Mouse (Mus musculus) intestine, embryonic 15.5 days (tissue): ENCODE results near the gene Nckap5. TPM values are rescaled to one million over a fixed set of nuclear protein-coding genes. Genes with fewer than 3 reads are reported as not detected.

ENCODE experiments used
- ATAC-seq: fragments of 200-750 bp; cut with Nextera tagmentation; 2 replicates; pipeline ENCODE4 v1.8.0; 2017; ENCODE audit warnings: moderate TSS enrichment, moderate library complexity
- H3K27ac ChIP-seq: fragments of 300-500 bp; sonication (generic); 2 replicates; pipeline ENCODE4 v1.5.1; 2015; ENCODE audit warnings: mild to moderate bottlenecking, inconsistent platforms
- H3K27me3 ChIP-seq: fragments of 300-500 bp; sonication (generic); replicated peaks from 2 replicates; pipeline ENCODE4 v1.6.1; 2015; ENCODE audit warnings: inconsistent platforms
- H3K36me3 ChIP-seq: fragments of 300-500 bp; sonication (generic); 2 replicates; pipeline ENCODE4 v1.6.1; 2015; ENCODE audit warnings: inconsistent platforms
- H3K4me1 ChIP-seq: fragments of 300-500 bp; sonication (generic); replicated peaks from 2 replicates; pipeline ENCODE4 v1.6.1; 2015; ENCODE audit warnings: inconsistent platforms
- H3K4me2 ChIP-seq: fragments of 300-500 bp; sonication (generic); replicated peaks from 2 replicates; pipeline ENCODE4 v1.6.1; 2015; ENCODE audit warnings: mild to moderate bottlenecking, inconsistent platforms
- H3K4me3 ChIP-seq: fragments of 300-500 bp; sonication (generic); replicated peaks from 2 replicates; pipeline ENCODE4 v1.5.1; 2015; ENCODE audit warnings: inconsistent platforms
- H3K9ac ChIP-seq: fragments of 300-500 bp; sonication (generic); 2 replicates; pipeline ENCODE4 v1.6.1; 2015; ENCODE audit warnings: inconsistent platforms
- H3K9me3 ChIP-seq: fragments of 300-500 bp; sonication (generic); 2 replicates; pipeline ENCODE4 v1.6.1; 2016; ENCODE audit warnings: inconsistent platforms
- WGBS: fragments of 180-500 bp; shearing (Covaris S2); methylation state at CpG from one replicate; pipeline ENCODE4 v1.1.7; 2015; 5-methylcytosine and 5-hydroxymethylcytosine counted together
- polyA plus RNA-seq: library from polyadenylated mRNA; unstranded; fragments of >200 nt; fragmentation: Nextera tagmentation; extraction: Ambion mirVana; gene quantifications from 2 replicates; pipeline ENCODE4 v1.2.1, GENCODE M21; 2015

Gene Nckap5
- polyA plus RNA-seq, 1 experiment from 2014 or later: 11.4 TPM

- H3K9me3 ChIP-seq: no peaks in the 10 kb centered on the region
- no peaks in the 10 kb centered on the region for H3K4me1 ChIP-seq
- no peak overlapping the region for H3K27ac ChIP-seq
- 74% methylated on average over 4 of the region's 4 CpGs for WGBS
- no peaks in the 10 kb centered on the region for H3K27me3 ChIP-seq
- no peaks in the 10 kb centered on the region for H3K36me3 ChIP-seq
- H3K9ac ChIP-seq: no peak overlapping the region
- H3K4me2 ChIP-seq: no peak overlapping the region
- H3K4me3 ChIP-seq: no peak overlapping the region
- ATAC-seq: no peak
These were observed 496.4 kb downstream of the Nckap5 start for GRCm38 (mm10) chr1:126334202-126334601.

GRCm38 (mm10) chr1:126332026-126332425 is 498.6 kb downstream of the Nckap5 start:
- H3K27me3 ChIP-seq: no peaks in the 10 kb centered on the region
- H3K4me3 ChIP-seq: no peak overlapping the region
- H3K36me3 ChIP-seq: no peaks in the 10 kb centered on the region
- no peak overlapping the region for H3K9ac ChIP-seq
- H3K27ac ChIP-seq: no peak overlapping the region
- WGBS: 47% methylated on average over 2 of the region's 2 CpGs
- ATAC-seq: no peak
- no peaks in the 10 kb centered on the region for H3K9me3 ChIP-seq
- no peaks in the 10 kb centered on the region for H3K4me1 ChIP-seq
- no peak overlapping the region for H3K4me2 ChIP-seq

- Histone ChIP-seq H3K4me1 (no peaks in the 10 kb centered on the region), H3K4me3 (no peak overlapping the region), H3K27me3 (no peaks in the 10 kb centered on the region), H3K9ac (no peak overlapping the region), H3K9me3 (no peaks in the 10 kb centered on the region), H3K36me3 (no peaks in the 10 kb centered on the region), H3K27ac (no peak overlapping the region), H3K4me2 (no peak overlapping the region)
- 85% methylated on average over 1 of the region's 1 CpGs for WGBS
- ATAC-seq: no peak
These were observed 509.9 kb downstream of the Nckap5 start for GRCm38 (mm10) chr1:126320696-126321095.

GRCm38 (mm10) chr1:126317874-126318607 is 512.6 kb downstream of the Nckap5 start:
- no peak overlapping the region for H3K4me2 ChIP-seq
- no peaks in the 10 kb centered on the region for H3K27me3 ChIP-seq
- H3K9ac ChIP-seq: no peak overlapping the region
- H3K27ac ChIP-seq: no peak overlapping the region
- H3K9me3 ChIP-seq: no peaks in the 10 kb centered on the region
- ATAC-seq: no peak
- no peaks in the 10 kb centered on the region for H3K4me1 ChIP-seq
- WGBS: 68% methylated on average over 11 of the region's 11 CpGs
- H3K36me3 ChIP-seq: no peaks in the 10 kb centered on the region
- no peak overlapping the region for H3K4me3 ChIP-seq

- no peak overlapping the region for H3K4me2 ChIP-seq
- no peaks in the 10 kb centered on the region for H3K9me3 ChIP-seq
- H3K4me3 ChIP-seq: no peak overlapping the region
- WGBS: 81% methylated on average over 4 of the region's 4 CpGs
- H3K27me3 ChIP-seq: no peaks in the 10 kb centered on the region
- ATAC-seq: no peak
- H3K4me1 ChIP-seq: no peaks in the 10 kb centered on the region
- no peaks in the 10 kb centered on the region for H3K36me3 ChIP-seq
- H3K27ac ChIP-seq: no peak overlapping the region
- H3K9ac ChIP-seq: no peak overlapping the region
These were observed 513.3 kb downstream of the Nckap5 start for GRCm38 (mm10) chr1:126317345-126317744.

GRCm38 (mm10) chr1:126316866-126317265 is 513.7 kb downstream of the Nckap5 start:
- no peaks in the 10 kb centered on the region for H3K9me3 ChIP-seq
- H3K4me1 ChIP-seq: no peaks in the 10 kb centered on the region
- H3K27me3 ChIP-seq: no peaks in the 10 kb centered on the region
- no peak overlapping the region for H3K9ac ChIP-seq
- H3K4me2 ChIP-seq: no peak overlapping the region
- WGBS: 66% methylated on average over 2 of the region's 2 CpGs
- H3K27ac ChIP-seq: no peak overlapping the region
- no peak for ATAC-seq
- no peak overlapping the region for H3K4me3 ChIP-seq
- H3K36me3 ChIP-seq: no peaks in the 10 kb centered on the region

- WGBS: 76% methylated on average over 2 of the region's 2 CpGs
- no peak overlapping the region for H3K9ac ChIP-seq
These were observed 529.5 kb downstream of the Nckap5 start for GRCm38 (mm10) chr1:126301129-126301528.

GRCm38 (mm10) chr1:126264931-126265330 is 565.7 kb downstream of the Nckap5 start:
- ATAC-seq: no peak
- Histone ChIP-seq H3K4me3 (no peak overlapping the region), H3K9ac (no peak overlapping the region), H3K27ac (no peak overlapping the region), H3K9me3 (no peaks in the 10 kb centered on the region), H3K36me3 (no peaks in the 10 kb centered on the region), H3K4me1 (no peaks in the 10 kb centered on the region), H3K4me2 (no peak overlapping the region), H3K27me3 (no peaks in the 10 kb centered on the region)
- 50% methylated on average over 5 of the region's 5 CpGs for WGBS

More at GRCm38 (mm10) chr1:126301129-126301528, 529.5 kb downstream of the Nckap5 start:
- Histone ChIP-seq H3K9me3 (no peaks in the 10 kb centered on the region), H3K27me3 (no peaks in the 10 kb centered on the region), H3K4me2 (no peak overlapping the region), H3K4me1 (no peaks in the 10 kb centered on the region), H3K27ac (no peak overlapping the region), H3K4me3 (no peak overlapping the region), H3K36me3 (no peaks in the 10 kb centered on the region)
- ATAC-seq: no peak

GRCm38 (mm10) chr1:126254364-126254763 is 576.2 kb downstream of the Nckap5 start:
- ATAC-seq: no peak
- 61% methylated on average over 5 of the region's 5 CpGs for WGBS
- H3K27ac ChIP-seq: no peak overlapping the region
- no peaks in the 10 kb centered on the region for H3K9me3 ChIP-seq
- no peak overlapping the region for H3K9ac ChIP-seq
- H3K4me3 ChIP-seq: no peak overlapping the region
- H3K36me3 ChIP-seq: no peaks in the 10 kb centered on the region
- H3K4me1 ChIP-seq: no peaks in the 10 kb centered on the region
- H3K27me3 ChIP-seq: no peaks in the 10 kb centered on the region
- H3K4me2 ChIP-seq: no peak overlapping the region

- Histone ChIP-seq H3K36me3 (no peaks in the 10 kb centered on the region), H3K4me2 (no peak overlapping the region), H3K4me3 (no peak overlapping the region), H3K9ac (no peak overlapping the region), H3K27me3 (no peaks in the 10 kb centered on the region), H3K4me1 (no peaks in the 10 kb centered on the region), H3K9me3 (no peaks in the 10 kb centered on the region), H3K27ac (no peak overlapping the region)
- WGBS: 73% methylated on average over 7 of the region's 7 CpGs
- no peak for ATAC-seq
These were observed 576.7 kb downstream of the Nckap5 start for GRCm38 (mm10) chr1:126253934-126254333.

- WGBS: 76% methylated on average over 4 of the region's 4 CpGs
- Histone ChIP-seq H3K36me3 (no peaks in the 10 kb centered on the region), H3K27ac (no peak overlapping the region), H3K4me2 (no peak overlapping the region), H3K27me3 (no peaks in the 10 kb centered on the region), H3K4me3 (no peak overlapping the region), H3K4me1 (no peaks in the 10 kb centered on the region), H3K9ac (no peak overlapping the region), H3K9me3 (no peaks in the 10 kb centered on the region)
- ATAC-seq: no peak
These were observed 597.4 kb downstream of the Nckap5 start for GRCm38 (mm10) chr1:126233196-126233595.

- H3K9ac ChIP-seq: no peak overlapping the region
- H3K4me3 ChIP-seq: no peak overlapping the region
- 68% methylated on average over 9 of the region's 9 CpGs for WGBS
- no peaks in the 10 kb centered on the region for H3K36me3 ChIP-seq
- H3K27me3 ChIP-seq: no peaks in the 10 kb centered on the region
- no peak overlapping the region for H3K4me2 ChIP-seq
- H3K9me3 ChIP-seq: no peaks in the 10 kb centered on the region
- no peaks in the 10 kb centered on the region for H3K4me1 ChIP-seq
- no peak for ATAC-seq
- no peak overlapping the region for H3K27ac ChIP-seq
These were observed 599.4 kb downstream of the Nckap5 start for GRCm38 (mm10) chr1:126231199-126231598.

GRCm38 (mm10) chr1:126210212-126210611 is 620.4 kb downstream of the Nckap5 start:
- Histone ChIP-seq H3K4me1 (no peaks in the 10 kb centered on the region), H3K4me3 (no peak overlapping the region), H3K9ac (no peak overlapping the region), H3K27ac (no peak overlapping the region), H3K27me3 (no peaks in the 10 kb centered on the region), H3K36me3 (no peaks in the 10 kb centered on the region), H3K9me3 (no peaks in the 10 kb centered on the region), H3K4me2 (no peak overlapping the region)
- 68% methylated on average over 6 of the region's 6 CpGs for WGBS
- ATAC-seq: peak; percentile 34; the same call in 1 of the 2 replicates
